Comparison of ENCODE assay signal across 13 mouse cellular contexts in the genomic region with DNA sequence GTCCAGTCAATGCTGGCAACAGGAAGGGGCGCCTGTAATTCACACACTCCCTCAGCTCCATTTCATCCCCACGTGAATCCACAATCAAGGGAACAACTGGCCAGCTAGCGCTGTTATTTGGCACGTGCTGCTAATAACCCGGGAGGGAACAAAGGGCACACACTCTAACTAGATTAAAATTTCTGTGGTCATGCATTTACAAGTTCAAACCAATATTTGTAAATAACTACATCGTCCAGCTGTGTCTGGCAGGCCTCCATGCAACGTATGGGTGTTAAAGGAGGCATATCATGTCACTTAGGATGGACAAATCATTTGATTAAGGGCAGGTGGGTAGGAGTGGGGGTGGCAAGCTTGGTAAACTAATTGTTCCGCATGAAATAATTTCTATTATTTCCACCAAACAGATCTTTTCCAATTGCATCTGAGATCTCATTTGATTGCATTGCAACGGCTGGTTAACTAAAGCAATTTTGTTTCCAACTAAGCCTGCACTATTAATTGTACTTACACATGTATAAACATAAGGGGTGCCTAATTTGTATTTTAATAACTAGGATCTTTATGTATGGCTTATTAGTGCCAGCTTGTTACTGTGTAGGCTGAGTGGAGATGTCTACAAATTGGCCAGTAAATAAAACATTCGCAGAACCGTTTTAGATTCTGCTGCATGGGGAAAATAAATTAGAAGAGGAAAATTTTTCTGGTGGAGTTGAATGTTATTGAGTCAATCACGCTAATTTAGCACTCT.
DNase-seq lines count a peak whose midpoint lies in the region; ATAC-seq and TF ChIP-seq lines count a peak whose summit lies in the region.
"Had no signal": no experiment of that assay in that cellular context is flagged by ENCODE, and none has a peak within 500 bp of the region (broad histone marks: within the 10 kb centered on the region; RNA-seq: fewer than 3 reads in every experiment).

No protein-coding gene starts in this region.

- H3K4me1 ChIP-seq in hindbrain, embryonic 13.5 days (replicated peaks), result peaks cover 5% of the 10 kb centered on the region
- no peaks in the 10 kb centered on the region for H3K4me1 ChIP-seq in midbrain, postnatal 0 days (ENCODE audit: insufficient read depth, low read length)
- H3K4me1 ChIP-seq: embryonic facial prominence, embryonic 15.5 days; intestine, embryonic 15.5 days had no signal

- H3K27me3 ChIP-seq in hindbrain, embryonic 13.5 days, result no peaks in the 10 kb centered on the region
- H3K27me3 ChIP-seq in midbrain, postnatal 0 days (ENCODE audit: insufficient read depth, low read length), result no peaks in the 10 kb centered on the region
- H3K27me3 ChIP-seq: embryonic facial prominence, embryonic 15.5 days; intestine, embryonic 15.5 days had no signal

- no peak overlapping the region for H3K9ac ChIP-seq in hindbrain, embryonic 13.5 days
- H3K9ac ChIP-seq in midbrain, postnatal 0 days (replicated peaks; ENCODE audit: low read length, poor library complexity, severe bottlenecking), result no peak overlapping the region
- H3K9ac ChIP-seq: embryonic facial prominence, embryonic 15.5 days; intestine, embryonic 15.5 days had no signal

- no peaks in the 10 kb centered on the region for H3K36me3 ChIP-seq in hindbrain, embryonic 13.5 days
- no peaks in the 10 kb centered on the region for H3K36me3 ChIP-seq in midbrain, postnatal 0 days (ENCODE audit: insufficient read depth, low read length)
- H3K36me3 ChIP-seq: embryonic facial prominence, embryonic 15.5 days; intestine, embryonic 15.5 days had no signal

- no peak for TF ChIP-seq CTCF in midbrain, postnatal 0 days (IDR thresholded peaks at IDR 0.05)

- peak overlapping the region; percentile 66; the same call in 1 of the 2 replicates for H3K27ac ChIP-seq in hindbrain, embryonic 13.5 days
- H3K27ac ChIP-seq in midbrain, postnatal 0 days (ENCODE audit: low read depth, low read length), result no peak overlapping the region
- H3K27ac ChIP-seq: embryonic facial prominence, embryonic 15.5 days; intestine, embryonic 15.5 days had no signal

- 43% methylated on average over 12 of the region's 12 CpGs for WGBS in hindbrain, embryonic 13.5 days
- 44% methylated on average over 12 of the region's 12 CpGs for WGBS in midbrain, postnatal 0 days

- H3K4me3 ChIP-seq in hindbrain, embryonic 13.5 days, result no peak overlapping the region
- H3K4me3 ChIP-seq in midbrain, postnatal 0 days (ENCODE audit: low read depth, low read length), result no peak overlapping the region
- H3K4me3 ChIP-seq: embryonic facial prominence, embryonic 15.5 days; intestine, embryonic 15.5 days had no signal

- H3K9me3 ChIP-seq in hindbrain, embryonic 13.5 days, result no peaks in the 10 kb centered on the region
- no peaks in the 10 kb centered on the region for H3K9me3 ChIP-seq in midbrain, postnatal 0 days (ENCODE audit: low read length)
- H3K9me3 ChIP-seq: embryonic facial prominence, embryonic 15.5 days; intestine, embryonic 15.5 days had no signal

- DNase-seq in cerebellum, postnatal 10 days, result peak; percentile 37 to 60
- DNase-seq in cerebellum, adult 11 months, result no peak
- peak; percentile 5 for DNase-seq in kidney, postnatal 10 days
- DNase-seq in kidney, adult 11 months, result no peak
- DNase-seq in midbrain, postnatal 0 days (ENCODE audit: low spot score), result peak; percentile 31
- DNase-seq in spleen, postnatal 36 days (ENCODE audit: low spot score in 2 of 2), result no peak
- DNase-seq in cerebellum, adult 18-20 months, result no peak
- DNase-seq: adrenal gland, postnatal 36 days; cerebellum, adult 11-12 months; liver had no signal

- peak; percentile 92 for ATAC-seq in hindbrain, embryonic 13.5 days (ENCODE audit: low FRiP score)
- no peak for ATAC-seq in midbrain, postnatal 0 days (ENCODE audit: low FRiP score)
- ATAC-seq: intestine, embryonic 15.5 days had no signal

- 0 out of 2 replicates have a peak overlapping the region, but pooled peaks have one; percentile 17 for H3K4me2 ChIP-seq in hindbrain, embryonic 13.5 days
- H3K4me2 ChIP-seq in midbrain, postnatal 0 days (ENCODE audit: low read depth, low read length, poor library complexity, severe bottlenecking), result no peak overlapping the region
- H3K4me2 ChIP-seq: embryonic facial prominence, embryonic 15.5 days; intestine, embryonic 15.5 days had no signal

Comparison
In these comparisons a context has a peak if more than half of its experiments do, and no peak if none do; other contexts are left out.
1. DNase-seq: peak in cerebellum, postnatal 10 days (2 of 2), kidney, postnatal 10 days (single experiment) and midbrain, postnatal 0 days (single experiment); none in cerebellum, adult 11 months (single experiment), kidney, adult 11 months (single experiment), spleen, postnatal 36 days (0 of 2) and cerebellum, adult 18-20 months (0 of 2).